Mouse (Mus musculus) right cerebral cortex, adult 18-20 months (tissue): Measurements from ENCODE around the gene Skiv2l.
"Not testable (repeated sequence)": the region's sequence is repeated elsewhere in the genome, so short reads cannot be mapped to it uniquely, and the experiment has no call there.

Experiments
- DNase-seq: peaks from one replicate; pipeline ENCODE4 v3.0.0; 2022; ENCODE audit warnings: mixed read lengths

Skiv2l gene

DNA sequence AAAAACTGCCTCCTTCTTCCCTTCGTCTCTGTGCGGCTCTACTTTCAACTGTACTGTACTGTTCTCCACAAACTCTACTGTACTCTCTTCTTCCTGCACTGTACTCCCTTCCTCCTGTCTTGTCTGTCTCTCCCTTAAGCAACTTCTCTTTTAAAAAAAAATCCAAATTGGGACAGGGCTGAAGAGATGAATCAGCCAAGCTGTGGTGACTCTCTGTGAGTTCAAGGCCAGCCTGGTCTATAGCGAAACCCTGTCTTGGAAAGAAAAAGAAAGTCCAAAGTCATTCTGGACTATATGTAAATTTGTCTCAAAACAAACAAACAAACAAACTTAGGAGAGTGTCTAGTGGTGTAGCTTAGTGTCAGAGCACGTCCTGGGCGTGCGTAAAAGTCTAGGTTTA, 24.3 kb upstream of the Skiv2l start:
- no peak for DNase-seq

DNA sequence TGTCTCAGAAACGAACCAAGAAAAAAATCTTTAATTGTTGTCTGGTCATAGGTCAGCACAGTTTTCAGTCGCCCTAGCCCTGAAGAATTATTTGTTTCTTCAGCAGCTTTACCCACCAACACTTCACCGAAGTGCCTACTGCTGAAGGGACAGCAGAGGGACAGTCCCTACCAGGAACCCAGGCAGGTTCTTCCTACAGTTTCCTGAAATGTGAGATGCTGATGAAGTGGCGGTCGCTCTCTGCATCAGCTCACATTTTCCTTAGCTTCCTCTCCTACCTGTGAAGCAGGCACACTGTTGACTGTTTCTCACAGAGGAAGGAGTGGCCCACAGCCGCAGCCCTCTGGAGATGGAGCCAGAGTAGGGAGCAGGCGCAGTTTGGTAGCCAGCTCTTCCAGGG, 16.0 kb upstream of the Skiv2l start:
- no peak for DNase-seq

DNA sequence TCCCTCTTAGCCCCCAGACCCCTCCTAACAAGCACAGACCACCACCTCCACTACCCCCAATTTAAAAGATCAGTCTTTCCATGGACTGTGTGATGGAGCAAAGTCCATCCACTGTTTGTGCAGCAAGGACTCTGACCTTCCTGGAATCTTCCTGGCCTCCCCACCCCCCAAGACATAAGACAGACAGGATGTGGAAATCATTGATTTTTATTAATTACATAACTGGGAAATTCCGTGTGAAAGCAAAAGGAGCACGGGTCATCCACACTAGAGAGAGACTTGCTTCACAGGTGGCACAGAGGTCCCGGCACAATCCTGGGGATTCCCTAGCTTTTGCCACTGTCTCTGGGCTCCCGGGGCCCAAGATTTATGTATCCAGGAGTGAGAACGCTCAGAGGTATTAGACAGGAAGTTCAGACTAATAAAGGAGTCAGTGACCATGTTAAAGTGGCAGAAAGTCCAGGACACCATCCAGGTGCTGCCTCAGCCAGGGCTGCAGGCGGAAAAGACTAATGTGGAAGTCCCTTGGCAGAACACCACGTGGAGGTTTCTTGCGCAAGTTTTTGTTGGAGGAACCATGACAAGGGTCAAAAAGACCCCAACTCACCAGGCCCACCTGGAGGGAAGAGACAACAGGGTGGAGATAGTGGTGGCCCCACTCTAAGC, 12.5 kb upstream of the Skiv2l start, which contains the start of gene Cfb:
Gene Cfb (minus strand): TSS at position 103 of the 666 bp plus-strand sequence.
- no peak for DNase-seq

DNA sequence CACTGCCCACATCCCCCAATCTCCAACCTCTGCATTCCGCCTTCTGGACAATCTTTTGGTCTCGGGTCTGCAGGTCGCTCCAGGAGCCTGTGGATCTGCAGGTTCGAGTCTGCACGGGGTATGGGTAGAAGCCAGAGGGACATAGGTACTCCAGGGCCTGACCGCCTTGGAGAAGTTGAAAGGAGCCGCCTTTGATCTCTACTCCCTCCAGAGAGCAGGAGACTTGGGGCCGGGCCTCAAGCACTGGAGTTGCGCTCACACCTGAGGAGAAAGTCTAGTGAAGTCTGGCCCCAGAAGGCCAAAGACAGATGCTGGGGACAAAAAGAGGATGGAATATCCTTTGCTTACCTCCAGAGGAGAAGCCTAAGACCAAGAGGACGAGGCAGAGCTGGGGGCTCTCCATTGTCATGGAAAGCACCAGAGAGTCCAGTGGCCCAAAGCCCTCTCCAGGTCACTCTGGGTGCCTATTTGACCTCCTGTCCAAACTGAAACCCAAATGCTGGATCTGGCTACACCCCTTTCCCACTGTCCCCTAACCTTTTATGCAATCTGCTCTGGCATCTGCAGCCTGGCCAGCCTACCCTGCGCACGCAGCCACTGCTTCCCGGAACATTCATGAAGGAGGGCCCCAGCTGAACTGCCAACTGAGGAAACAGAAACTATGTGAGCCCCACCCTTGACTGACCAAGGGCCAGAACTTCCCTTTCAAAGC, 11.8 kb upstream of the Skiv2l start:
- no peak for DNase-seq

DNA sequence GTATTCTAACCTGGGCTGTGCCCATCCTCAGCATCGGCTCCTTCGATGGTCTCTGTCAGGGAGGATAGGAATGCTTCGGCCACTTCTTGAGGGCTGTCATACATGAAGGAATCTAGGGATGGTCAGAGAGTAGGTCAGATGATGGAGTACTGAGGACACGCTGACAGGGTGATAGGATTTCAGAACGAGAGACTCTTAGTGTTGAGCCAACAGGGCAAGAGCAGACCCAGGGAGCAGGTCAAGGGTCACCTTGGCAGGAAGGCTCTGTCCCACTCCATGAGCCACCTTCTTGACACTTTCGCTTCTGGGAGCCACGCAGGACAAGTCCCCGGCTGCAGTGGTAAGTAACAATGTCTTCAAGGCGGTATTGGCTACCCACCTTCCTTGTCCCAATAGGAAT, 10.5 kb upstream of the Skiv2l start:
- no peak for DNase-seq

DNA sequence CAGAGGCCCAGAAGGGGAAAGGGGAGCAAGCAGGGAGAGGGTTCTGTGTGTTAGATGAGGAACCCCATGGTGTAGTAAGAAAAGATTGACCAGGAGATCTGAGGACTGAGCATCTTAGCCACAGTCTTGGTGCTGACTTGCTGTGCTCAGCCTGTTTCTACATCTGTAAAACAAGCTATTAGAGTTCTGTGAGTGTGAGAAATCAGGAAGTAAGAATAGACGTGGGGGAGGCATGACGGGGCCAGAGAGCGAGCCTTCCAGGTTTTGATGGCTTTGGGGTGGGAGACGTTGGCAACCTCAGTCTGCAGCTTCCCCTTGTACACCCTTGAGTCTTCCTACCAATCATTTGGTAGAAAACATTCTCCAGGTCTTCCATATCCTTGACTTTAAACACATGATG, 8.7 kb upstream of the Skiv2l start:
- no peak for DNase-seq

DNA sequence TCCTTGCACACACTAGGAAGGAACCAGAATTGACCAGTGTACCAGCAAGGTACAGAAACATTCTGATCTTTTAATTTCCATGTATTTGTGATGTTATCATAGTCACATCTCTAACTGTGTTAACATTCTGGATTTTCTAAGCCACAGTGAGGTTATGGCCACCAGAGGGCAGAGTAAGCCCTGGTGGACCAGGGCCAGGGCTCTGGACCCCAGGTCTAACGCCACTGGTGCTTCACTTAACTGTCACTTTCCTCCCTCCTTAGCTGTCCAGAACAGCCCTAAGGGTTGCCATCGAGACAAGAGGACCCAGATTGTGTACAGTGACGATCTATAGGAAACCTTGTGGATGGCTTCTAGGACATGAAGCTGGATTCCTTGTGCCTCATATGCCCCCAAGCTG, 5.8 kb upstream of the Skiv2l start:
- DNase-seq: no peak

DNA sequence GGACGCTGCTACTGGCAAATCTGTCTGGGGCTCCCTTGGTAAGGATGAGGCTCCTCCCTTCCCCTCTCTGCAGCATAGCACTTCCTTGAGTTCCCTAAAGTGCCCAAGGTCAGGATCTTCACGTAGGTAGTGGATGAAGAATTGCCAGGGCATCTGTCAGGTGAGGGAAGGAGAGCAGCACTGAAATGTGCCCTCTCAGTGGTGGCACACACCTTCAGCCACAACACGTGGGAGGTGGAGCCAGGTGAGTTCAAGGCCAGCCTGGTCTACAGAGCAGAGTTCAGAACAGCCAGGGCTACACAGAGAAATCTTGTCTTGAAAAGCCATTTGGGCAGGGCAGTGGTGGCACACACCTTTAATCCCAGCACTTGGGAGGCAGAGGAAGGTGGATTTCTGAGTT, 4.8 kb upstream of the Skiv2l start:
- no peak for DNase-seq

- DNase-seq: no peak
Measured at GRCm38 (mm10) chr17:34853511-34853910, 3.5 kb upstream of the Skiv2l start.

GRCm38 (mm10) chr17:34850517-34851125, 611 bp upstream of the Skiv2l start:
- no peak for DNase-seq

DNA sequence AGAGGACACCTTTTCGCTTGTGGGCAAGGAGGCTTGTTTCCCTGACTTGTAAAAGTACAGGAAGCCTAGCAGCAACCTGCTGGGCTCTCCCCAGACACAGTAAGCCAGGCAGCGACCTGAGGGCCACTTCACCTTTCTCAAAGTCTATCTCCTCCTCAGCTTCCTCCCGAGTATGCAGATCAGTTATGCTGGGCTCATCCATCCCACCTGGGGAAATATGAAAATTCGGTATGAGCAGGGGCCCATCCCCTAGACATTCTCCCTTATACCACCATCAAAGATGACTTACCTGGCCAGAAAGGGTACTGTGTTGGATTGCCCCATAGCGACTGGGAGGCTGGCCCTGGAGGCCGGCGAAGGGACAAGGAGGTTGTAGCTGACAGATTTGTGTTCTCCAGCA, 2.4 kb downstream of the Skiv2l start:
- DNase-seq: no peak

GRCm38 (mm10) chr17:34847192-34847591, 2.8 kb downstream of the Skiv2l start:
- DNase-seq: no peak

DNA sequence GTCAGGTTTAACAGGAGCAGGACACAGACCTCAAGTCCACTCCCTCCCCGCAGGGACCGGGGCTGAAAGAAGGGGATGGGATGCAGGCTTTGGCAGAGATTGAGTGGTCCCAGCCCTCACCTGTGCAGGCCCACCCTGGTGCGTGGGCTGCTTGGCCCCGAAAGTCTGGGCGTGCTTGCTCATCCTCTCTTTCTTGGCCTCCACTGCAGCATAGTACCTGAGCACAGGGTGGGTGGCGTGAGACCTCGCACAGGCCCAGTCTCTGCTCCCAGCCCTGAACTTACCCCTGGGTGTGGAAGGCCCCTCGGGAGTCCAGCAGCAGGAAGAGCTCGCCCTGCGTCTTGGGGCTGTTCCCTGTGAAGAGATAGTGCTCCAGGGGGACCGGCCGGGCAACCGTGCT, 5.1 kb downstream of the Skiv2l start:
- no peak for DNase-seq

GRCm38 (mm10) chr17:34840736-34841307, 9.2 kb downstream of the Skiv2l start:
- no peak for DNase-seq

DNA sequence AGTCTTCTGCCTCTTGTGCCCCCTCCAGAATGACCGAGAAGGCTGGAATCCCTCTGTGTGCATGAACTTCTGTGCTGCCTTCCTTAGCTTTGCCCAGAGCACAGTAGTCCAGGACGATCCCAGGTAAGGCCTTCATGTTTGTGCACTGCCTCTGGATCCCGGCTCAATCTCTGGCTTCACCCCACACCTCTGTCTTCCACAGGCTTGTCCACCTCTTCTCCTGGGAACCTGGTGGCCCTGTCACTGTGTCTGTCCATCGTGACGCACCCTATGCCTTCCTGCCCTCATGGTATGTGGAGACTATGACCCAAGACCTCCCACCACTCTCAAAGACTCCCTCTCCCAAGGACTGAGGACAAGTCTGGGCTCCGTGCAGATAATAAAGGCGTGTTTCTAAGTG, 11.2 kb downstream of the Skiv2l start:
- DNase-seq: no peak

- peak; percentile 19 for DNase-seq
Measured at GRCm38 (mm10) chr17:34837464-34838324, 12.3 kb downstream of the Skiv2l start.

DNA sequence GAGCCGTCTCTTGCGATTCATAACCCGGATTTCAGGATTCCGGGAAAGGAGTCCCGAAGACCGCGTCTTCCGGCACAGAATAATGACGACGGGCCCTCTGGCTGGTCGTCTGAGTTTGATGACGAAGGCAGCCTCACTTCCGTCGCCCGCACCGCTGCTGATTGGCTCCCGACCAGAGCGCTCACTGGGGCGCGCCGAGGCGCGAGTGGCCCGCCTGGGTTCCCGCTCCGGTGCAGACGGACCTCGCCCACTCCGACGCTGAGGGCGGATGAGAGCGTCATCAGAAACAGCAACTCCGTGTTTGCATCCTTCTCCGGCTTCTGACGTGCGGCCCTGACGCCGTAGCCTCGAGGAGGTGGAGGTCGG, 13.2 kb downstream of the Skiv2l start, which contains the start of the genes Stk19 and Dxo:
Gene Stk19 (minus strand): TSS at position 90 of the 366 bp plus-strand sequence.
Gene Dxo (plus strand): TSS at position 164 of the 366 bp plus-strand sequence.
- peak; percentile 98 for DNase-seq

DNA sequence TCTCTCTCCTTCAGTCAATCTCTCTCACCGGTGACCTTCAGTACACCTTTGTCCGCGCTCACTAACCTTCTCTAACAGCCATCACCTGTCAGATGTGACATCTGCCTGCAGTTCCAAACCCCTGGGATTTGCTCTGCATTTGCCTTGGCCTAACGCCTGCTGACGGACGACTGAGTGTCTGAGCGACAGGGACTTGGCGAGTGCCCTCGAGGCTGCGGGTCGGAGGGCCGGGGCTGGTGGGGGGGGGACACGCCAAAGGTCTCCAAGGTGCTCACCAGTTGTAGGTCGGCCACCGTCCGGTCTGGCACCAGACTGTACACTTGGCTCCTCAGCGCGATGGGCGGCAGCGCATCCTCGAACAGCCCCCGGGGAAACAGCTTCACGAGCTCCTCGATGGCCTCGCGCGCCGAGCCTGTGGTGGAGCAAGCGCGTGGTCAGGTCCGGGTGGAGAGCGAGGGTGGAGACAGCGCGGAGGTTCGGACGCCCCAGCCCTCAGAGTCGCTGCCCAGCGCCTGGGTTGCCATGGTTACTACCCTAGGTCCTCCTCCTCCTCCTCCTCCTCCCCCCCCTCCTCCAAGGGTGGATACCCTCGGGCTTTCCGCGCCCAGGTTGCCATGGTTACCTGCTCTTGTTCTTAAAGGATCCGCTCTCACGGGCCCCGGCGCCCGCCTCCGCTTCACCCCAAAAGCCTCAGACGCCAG, 13.7 kb downstream of the Skiv2l start:
- DNase-seq: no peak

GRCm38 (mm10) chr17:34830776-34831175, 19.2 kb downstream of the Skiv2l start:
- not testable (repeated sequence) for DNase-seq

GRCm38 (mm10) chr17:34814818-34815370, 35.1 kb downstream of the Skiv2l start:
- no peak for DNase-seq

- not testable (repeated sequence) for DNase-seq
Measured at GRCm38 (mm10) chr17:34813747-34814146, 36.3 kb downstream of the Skiv2l start.

DNA sequence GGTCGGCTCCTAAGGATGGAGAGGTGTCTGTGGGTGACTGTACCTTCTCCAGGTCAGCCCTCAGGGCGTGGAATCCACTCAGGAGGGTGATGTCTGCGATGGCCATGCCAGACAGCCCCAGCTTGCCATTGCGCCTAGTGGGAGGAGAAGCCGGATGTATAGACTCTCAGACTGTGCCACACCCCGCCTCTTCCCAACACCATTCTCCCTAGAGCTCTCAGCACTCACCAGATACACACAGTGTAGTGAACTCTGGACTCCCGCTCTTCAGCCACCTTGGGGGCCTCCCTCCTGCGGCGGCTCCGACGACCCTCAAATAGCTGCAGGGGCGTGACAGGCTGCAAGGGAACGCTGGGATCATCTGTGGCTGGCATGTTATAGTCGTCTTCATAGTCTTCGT, 38.7 kb downstream of the Skiv2l start:
- DNase-seq: no peak
